Mouse (Mus musculus): ENCODE data around the gene Dmpk. TPM values are rescaled to one million over a fixed set of nuclear protein-coding genes. Genes with fewer than 3 reads are reported as not detected.

The Dmpk gene
- polyA plus RNA-seq (2011; ENCODE audit: insufficient read length, low read depth, missing spikeins), result 75.4 and 114 TPM in 2 replicates

- TF ChIP-seq CTCF (IDR thresholded peaks at IDR 0.05; ENCODE audit: borderline replicate concordance, insufficient read depth, low read length), result no peak
- peak; percentile 63; the same call in 1 of the 2 replicates for TF ChIP-seq POLR2A (IDR thresholded peaks at IDR 0.05; ENCODE audit: low read depth, low read length)
- Histone ChIP-seq H3K4me1 (ENCODE audit: control insufficient read depth, insufficient read depth, low read length) (no peaks in the 10 kb centered on the region; the same call in 1 of the 2 replicates), H3K4me3 (ENCODE audit: insufficient read depth, low read length) (peak within 1 kb of the TSS; percentile 5; the same call in 1 of the 2 replicates), H3K27ac (ENCODE audit: insufficient read depth, low read length) (peak within 1 kb of the TSS; percentile 63)
Measured at GRCm38 (mm10) chr7:19083701-19084100, at the start of gene Dmpk. Dmpk (plus strand) TSS chr7:19083849.

- Histone ChIP-seq H3K27ac (ENCODE audit: insufficient read depth, low read length) (no peak overlapping the region), H3K4me3 (ENCODE audit: insufficient read depth, low read length) (no peak overlapping the region), H3K4me1 (ENCODE audit: control insufficient read depth, insufficient read depth, low read length) (no peaks in the 10 kb centered on the region)
- TF ChIP-seq CTCF (IDR thresholded peaks at IDR 0.05; ENCODE audit: borderline replicate concordance, insufficient read depth, low read length) (no peak), POLR2A (IDR thresholded peaks at IDR 0.05; ENCODE audit: low read depth, low read length) (no peak)
Measured at GRCm38 (mm10) chr7:19044616-19045015, 39.0 kb upstream of the Dmpk start.

DNA sequence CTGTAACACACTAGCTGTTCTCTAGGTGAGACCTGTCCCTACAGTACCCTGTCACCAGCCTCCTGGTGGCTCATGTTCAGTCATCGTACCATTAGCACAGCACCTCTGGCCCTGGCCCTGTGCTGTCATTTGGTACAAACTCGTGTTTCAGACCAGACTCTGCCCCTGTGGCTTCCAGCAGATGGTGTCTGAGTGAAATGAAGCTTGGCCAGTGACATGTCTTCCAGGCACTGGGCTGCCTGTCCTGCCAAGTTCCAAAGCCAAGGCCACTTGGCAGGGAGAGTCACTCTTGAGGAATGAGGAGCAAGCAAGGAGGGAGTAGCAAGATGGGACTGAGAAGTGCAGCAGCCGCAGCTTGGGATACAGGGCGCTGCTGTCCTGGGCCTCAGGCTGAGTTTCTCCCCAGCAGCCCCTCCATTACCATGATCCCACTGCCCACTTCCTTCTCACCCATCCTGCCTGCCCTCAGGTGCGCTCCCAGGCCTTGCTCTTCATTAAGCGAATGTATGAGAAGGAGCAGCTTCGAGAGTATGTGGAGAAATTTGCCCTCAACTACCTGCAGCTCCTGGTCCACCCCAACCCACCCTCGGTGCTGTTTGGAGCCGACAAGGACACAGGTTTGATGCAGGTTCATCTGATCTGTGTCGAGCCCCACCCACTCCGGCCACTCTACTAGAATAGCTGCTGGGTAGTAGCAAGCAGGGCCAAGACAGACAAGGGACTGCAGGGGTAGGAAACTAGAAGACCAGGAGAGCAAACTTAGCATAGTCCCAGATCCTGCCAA lies 37.2 kb upstream of the Dmpk start:
- H3K27ac ChIP-seq (ENCODE audit: insufficient read depth, low read length), result no peak overlapping the region
- no peaks in the 10 kb centered on the region for H3K4me1 ChIP-seq (ENCODE audit: control insufficient read depth, insufficient read depth, low read length)
- H3K4me3 ChIP-seq (ENCODE audit: insufficient read depth, low read length), result no peak overlapping the region
- no peak for TF ChIP-seq POLR2A (IDR thresholded peaks at IDR 0.05; ENCODE audit: low read depth, low read length)
- no peak for TF ChIP-seq CTCF (IDR thresholded peaks at IDR 0.05; ENCODE audit: borderline replicate concordance, insufficient read depth, low read length)

GRCm38 (mm10) chr7:19048006-19048527 lies 35.6 kb upstream of the Dmpk start:
- no peak overlapping the region for H3K4me3 ChIP-seq (ENCODE audit: insufficient read depth, low read length)
- TF ChIP-seq CTCF (IDR thresholded peaks at IDR 0.05; ENCODE audit: borderline replicate concordance, insufficient read depth, low read length), result no peak
- no peak overlapping the region for H3K27ac ChIP-seq (ENCODE audit: insufficient read depth, low read length)
- no peaks in the 10 kb centered on the region for H3K4me1 ChIP-seq (ENCODE audit: control insufficient read depth, insufficient read depth, low read length)

DNA sequence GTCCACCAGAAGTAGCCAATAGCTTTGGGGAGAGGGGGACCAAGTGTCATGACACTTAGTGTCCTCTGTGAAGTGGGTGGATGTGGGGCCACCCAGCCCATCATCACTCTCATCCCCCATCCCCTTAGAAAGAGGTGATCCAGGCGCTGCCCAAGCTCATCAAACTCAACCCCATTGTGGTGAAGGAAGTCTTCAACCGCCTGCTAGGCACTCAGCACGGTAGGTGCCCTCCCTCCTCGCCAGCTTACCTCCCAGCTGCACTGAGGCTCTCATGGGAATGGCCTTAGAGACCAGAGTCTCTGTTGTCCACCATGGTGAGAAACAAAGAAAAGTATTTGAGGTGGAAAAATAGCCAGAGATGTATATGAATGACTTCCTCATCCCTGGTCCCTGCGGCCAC lies 34.4 kb upstream of the Dmpk start:
- H3K4me1 ChIP-seq (ENCODE audit: control insufficient read depth, insufficient read depth, low read length), result no peaks in the 10 kb centered on the region
- no peak for TF ChIP-seq POLR2A (IDR thresholded peaks at IDR 0.05; ENCODE audit: low read depth, low read length)
- no peak for TF ChIP-seq CTCF (IDR thresholded peaks at IDR 0.05; ENCODE audit: borderline replicate concordance, insufficient read depth, low read length)
- H3K4me3 ChIP-seq (ENCODE audit: insufficient read depth, low read length), result no peak overlapping the region
- H3K27ac ChIP-seq (ENCODE audit: insufficient read depth, low read length), result no peak overlapping the region

- H3K27ac ChIP-seq (ENCODE audit: insufficient read depth, low read length), result no peak overlapping the region
- H3K4me3 ChIP-seq (ENCODE audit: insufficient read depth, low read length), result no peak overlapping the region
- TF ChIP-seq POLR2A (IDR thresholded peaks at IDR 0.05; ENCODE audit: low read depth, low read length), result no peak
- no peak for TF ChIP-seq CTCF (IDR thresholded peaks at IDR 0.05; ENCODE audit: borderline replicate concordance, insufficient read depth, low read length)
- no peaks in the 10 kb centered on the region for H3K4me1 ChIP-seq (ENCODE audit: control insufficient read depth, insufficient read depth, low read length)
Measured at GRCm38 (mm10) chr7:19050172-19050571, 33.5 kb upstream of the Dmpk start.

- H3K4me1 ChIP-seq (ENCODE audit: control insufficient read depth, insufficient read depth, low read length), result no peaks in the 10 kb centered on the region
- no peak for TF ChIP-seq CTCF (IDR thresholded peaks at IDR 0.05; ENCODE audit: borderline replicate concordance, insufficient read depth, low read length)
- no peak for TF ChIP-seq POLR2A (IDR thresholded peaks at IDR 0.05; ENCODE audit: low read depth, low read length)
- no peak overlapping the region for H3K27ac ChIP-seq (ENCODE audit: insufficient read depth, low read length)
- H3K4me3 ChIP-seq (ENCODE audit: insufficient read depth, low read length), result no peak overlapping the region
Measured at GRCm38 (mm10) chr7:19051161-19051560, 32.5 kb upstream of the Dmpk start.

GRCm38 (mm10) chr7:19052345-19053135 lies 31.1 kb upstream of the Dmpk start:
- H3K27ac ChIP-seq (ENCODE audit: insufficient read depth, low read length), result no peak overlapping the region
- H3K4me1 ChIP-seq (ENCODE audit: control insufficient read depth, insufficient read depth, low read length), result no peaks in the 10 kb centered on the region
- TF ChIP-seq CTCF (IDR thresholded peaks at IDR 0.05; ENCODE audit: borderline replicate concordance, insufficient read depth, low read length) (no peak), POLR2A (IDR thresholded peaks at IDR 0.05; ENCODE audit: low read depth, low read length) (no peak)
- no peak overlapping the region for H3K4me3 ChIP-seq (ENCODE audit: insufficient read depth, low read length)

- TF ChIP-seq POLR2A (IDR thresholded peaks at IDR 0.05; ENCODE audit: low read depth, low read length) (no peak), CTCF (IDR thresholded peaks at IDR 0.05; ENCODE audit: borderline replicate concordance, insufficient read depth, low read length) (no peak)
- no peaks in the 10 kb centered on the region for H3K4me1 ChIP-seq (ENCODE audit: control insufficient read depth, insufficient read depth, low read length)
- no peak overlapping the region for H3K27ac ChIP-seq (ENCODE audit: insufficient read depth, low read length)
- no peak overlapping the region for H3K4me3 ChIP-seq (ENCODE audit: insufficient read depth, low read length)
Measured at GRCm38 (mm10) chr7:19053136-19053532, 30.5 kb upstream of the Dmpk start.

Measured in embryonic fibroblast, embryonic 13.5 days (primary cell).